Mouse (Mus musculus) spleen, adult 2 months (tissue): ENCODE data around the gene Cnot4.

Experiments
- CTCF ChIP-seq: fragments of 200-500 bp; IDR thresholded peaks from 2 replicates; pipeline ENCODE4 v1.5.1; 2011; ENCODE audit warnings: mild to moderate bottlenecking, inconsistent platforms; ENCODE audit not compliant: insufficient read depth, insufficient read length, insufficient replicate concordance; ENCODE audit errors: extremely low read depth
- POLR2A ChIP-seq: fragments of 200-500 bp; IDR thresholded peaks from 2 replicates; pipeline ENCODE4 v1.6.1; 2011; ENCODE audit warnings: low read depth, low read length, inconsistent platforms

- no peak for TF ChIP-seq CTCF
- TF ChIP-seq POLR2A: no peak
Observed at GRCm38 (mm10) chr6:35147726-35148422, 14.3 kb upstream of the Cnot4 start.
